Mouse (Mus musculus): ENCODE measurements at regions not wholly inside any gene's neighbourhood (a gene's known extent, or its start where the extent isn't known, plus 50 kb on each side); places are given as distances from the start of the nearest gene placed in this dataset.
"Not testable (repeated sequence)": the region's sequence is repeated elsewhere in the genome, so short reads cannot be mapped to it uniquely, and the experiment has no call there.

GRCm38 (mm10) chr4:64432097-64432496, 385.3 kb upstream of the Tnc start:
- ChIA-PET CTCF (no interaction called here), POLR2A (no interaction called here)

DNA sequence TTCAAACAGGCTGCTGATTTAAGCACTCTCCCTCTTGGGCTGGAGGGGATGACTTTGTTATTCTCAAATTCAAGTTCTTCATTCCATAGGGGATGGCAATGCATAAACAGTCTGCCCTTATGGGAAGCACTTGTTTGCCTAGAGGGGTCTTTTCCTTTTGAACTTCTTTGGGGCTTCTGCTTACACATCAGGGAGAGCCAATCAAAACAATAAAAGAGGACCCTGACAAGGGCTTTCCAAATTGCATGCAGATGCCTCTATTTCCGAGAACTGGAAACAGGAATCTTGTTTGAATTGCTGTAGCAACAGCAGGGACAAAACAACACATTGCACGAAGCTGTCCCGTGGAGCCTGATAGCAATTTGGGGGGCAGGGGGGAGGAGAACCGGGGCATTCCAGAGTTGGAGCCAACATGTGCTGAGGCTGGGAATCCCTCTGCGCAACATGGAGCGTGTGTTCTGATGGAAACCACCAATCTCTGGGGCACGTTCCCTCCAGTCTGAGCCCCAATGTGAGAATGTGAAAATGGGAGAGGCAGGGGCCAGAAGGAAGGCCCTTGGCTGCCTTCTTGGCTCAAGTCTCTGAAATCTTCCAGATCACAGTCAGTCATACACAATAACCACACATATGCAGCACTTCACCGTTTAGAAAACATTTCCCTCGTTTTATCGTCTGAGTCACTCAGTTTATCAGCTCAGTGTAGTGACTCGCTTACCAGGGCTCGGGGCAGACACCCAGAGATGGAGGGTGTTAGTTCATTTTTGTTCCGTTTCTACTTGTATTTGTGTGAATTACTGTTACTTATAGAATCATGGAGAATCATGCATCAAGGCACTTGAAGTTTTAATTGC, 391.2 kb upstream of the Tnc start:
- ChIA-PET CTCF (no interaction called here), POLR2A (interaction anchor here in 1 of 4 experiments (1.0 kb wide), 1 partner anchor 11 kb away, joined by 3 read pairs; no protein-coding TSS in a partner anchor)

DNA sequence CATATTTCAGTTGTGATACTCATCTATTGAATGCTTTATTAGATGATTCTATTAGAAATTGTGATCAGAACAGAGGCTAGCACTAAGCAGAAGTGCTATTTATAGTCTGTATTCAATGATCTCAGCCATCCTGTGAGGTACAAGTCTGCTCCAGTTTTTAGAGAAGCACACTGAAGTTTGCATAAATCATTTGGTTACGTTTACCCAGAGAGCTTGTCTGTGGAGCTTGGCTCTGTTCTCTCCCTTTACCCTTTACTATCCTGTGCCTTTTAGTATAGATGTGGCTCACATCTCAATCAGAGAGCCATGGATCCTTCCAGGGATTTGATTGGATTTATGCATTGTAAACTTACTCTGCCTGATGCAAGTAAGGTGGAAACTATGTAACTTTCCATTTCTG, 404.6 kb upstream of the Tnc start:
- POLR2A ChIA-PET = no interaction called here
- CTCF ChIA-PET = no interaction called here

GRCm38 (mm10) chr4:64451946-64452345, 405.1 kb upstream of the Tnc start:
- ChIA-PET CTCF (no interaction called here), POLR2A (interaction anchor here in 1 of 4 experiments (0.8 kb wide), 1 partner anchor 21 kb away, joined by 3 read pairs; no protein-coding TSS in a partner anchor)

GRCm38 (mm10) chr4:64492260-64492962, 445.6 kb upstream of the Tnc start:
- POLR2A ChIA-PET = no interaction called here
- CTCF ChIA-PET = no interaction called here

DNA sequence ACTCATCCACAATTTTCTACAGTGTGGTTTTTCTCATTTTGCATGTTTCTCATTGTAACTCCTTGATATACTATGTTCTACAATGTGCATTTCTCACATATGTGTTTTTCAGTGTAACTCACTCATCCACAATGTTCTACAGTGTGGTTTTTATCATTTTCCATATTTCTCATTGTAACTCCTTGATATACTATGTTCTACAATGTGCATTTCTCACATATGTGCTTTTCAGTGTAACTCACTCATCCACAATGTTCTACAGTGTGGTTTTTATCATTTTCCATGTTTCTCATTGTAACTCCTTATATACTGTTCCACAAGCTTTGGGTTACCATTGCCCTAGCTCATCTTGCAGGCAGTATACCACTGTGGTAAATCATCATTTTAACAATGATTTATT, 450.9 kb upstream of the Tnc start:
- POLR2A ChIA-PET = not testable (repeated sequence)

GRCm38 (mm10) chr4:64500635-64501395, 454.0 kb upstream of the Tnc start:
- CTCF ChIA-PET = no interaction called here
- POLR2A ChIA-PET = no interaction called here

More for the DNA sequence above, 450.9 kb upstream of the Tnc start:
- CTCF ChIA-PET = not testable (repeated sequence)

DNA sequence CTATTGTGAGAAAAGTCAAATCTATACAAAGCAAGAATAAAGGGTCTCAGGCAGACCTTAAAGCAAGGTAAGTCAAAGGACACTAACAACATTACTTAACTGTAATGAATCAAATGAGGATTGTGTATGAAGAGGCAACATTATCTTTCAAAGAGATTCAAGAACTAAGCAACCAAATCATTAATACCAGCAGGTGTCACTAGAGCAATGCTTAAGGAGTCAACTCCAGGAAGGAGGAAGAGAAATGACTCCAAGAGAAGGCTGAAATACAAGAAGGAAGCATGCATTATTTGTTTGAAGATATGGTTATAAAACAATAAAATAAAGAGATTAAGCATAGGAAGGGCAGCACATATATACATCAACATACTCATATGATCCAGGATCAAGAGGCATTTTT, 475.1 kb upstream of the Tnc start:
- CTCF ChIA-PET = no interaction called here
- POLR2A ChIA-PET = no interaction called here

GRCm38 (mm10) chr4:64527724-64528332, 481.0 kb upstream of the Tnc start:
- ChIA-PET POLR2A (interaction anchor here in 1 of 4 experiments (0.6 kb wide), 1 partner anchor 130 kb away, joined by 3 read pairs; no protein-coding TSS in a partner anchor), CTCF (no interaction called here)

GRCm38 (mm10) chr4:64530585-64530984, 483.8 kb upstream of the Tnc start:
- POLR2A ChIA-PET = interaction anchor here in 1 of 4 experiments (0.6 kb wide), 1 partner anchor 1059 kb away, joined by 4 read pairs; no protein-coding TSS in a partner anchor
- CTCF ChIA-PET = no interaction called here

GRCm38 (mm10) chr4:64533019-64533418, 486.2 kb upstream of the Tnc start:
- POLR2A ChIA-PET = no interaction called here
- CTCF ChIA-PET = interaction anchor here in 2 of 4 experiments (0.5 to 1.0 kb wide), 2 partner anchors 378 to 963 kb away, joined by 3 to 6 read pairs; no protein-coding TSS in a partner anchor

DNA sequence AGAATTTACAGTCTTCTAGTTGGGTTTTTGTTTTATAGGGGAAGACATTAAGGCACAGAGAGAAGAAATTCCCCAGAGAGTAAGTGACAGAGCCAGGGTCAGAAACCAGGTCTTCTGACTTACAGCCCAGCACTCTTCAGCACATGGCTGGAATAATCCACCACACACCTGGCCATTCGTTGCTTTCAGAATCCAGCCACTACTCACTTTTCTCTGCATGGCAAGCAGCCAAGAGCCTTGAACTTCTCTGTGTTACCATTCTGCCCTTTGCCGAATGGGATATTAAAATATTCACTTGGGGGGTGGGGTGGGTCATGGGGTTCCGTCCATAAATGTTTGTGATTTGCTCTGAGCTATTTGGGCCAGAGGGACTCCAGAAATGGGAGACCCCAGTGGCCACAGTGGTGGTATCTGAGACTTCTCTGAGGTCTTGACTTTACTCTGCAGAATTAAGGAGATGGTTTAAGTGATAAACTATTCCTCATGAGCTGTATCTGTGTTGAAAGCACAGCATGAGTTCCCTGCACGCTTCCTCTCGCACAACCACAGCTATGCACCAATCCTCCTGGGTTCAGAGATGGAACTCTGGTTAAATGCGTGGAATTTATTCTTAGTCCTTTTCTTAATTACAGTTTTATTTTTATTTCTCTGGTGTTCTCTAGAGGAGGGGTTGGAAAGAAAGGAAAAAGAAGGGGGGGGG, 488.9 kb upstream of the Tnc start:
- CTCF ChIA-PET = no interaction called here
- POLR2A ChIA-PET = no interaction called here

DNA sequence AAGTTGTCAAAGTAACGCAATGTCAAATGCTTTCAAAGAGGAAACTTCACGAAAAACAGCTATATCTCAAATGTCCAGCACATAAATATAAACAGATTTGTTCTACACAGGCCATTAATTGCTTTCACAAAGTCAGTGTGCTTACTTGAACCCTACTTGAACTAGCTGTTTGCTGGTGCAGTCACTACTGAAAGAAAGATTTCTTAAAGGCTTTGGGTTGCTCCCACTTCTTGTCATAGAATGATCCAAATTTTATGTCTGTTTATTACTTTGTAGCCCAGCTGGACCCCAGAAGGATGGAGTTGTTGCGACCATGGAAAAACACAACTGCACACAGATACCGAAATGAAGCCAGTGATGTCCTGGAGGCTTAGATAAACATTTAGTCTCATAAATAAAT, 491.2 kb upstream of the Tnc start:
- ChIA-PET CTCF (no interaction called here), POLR2A (no interaction called here)

DNA sequence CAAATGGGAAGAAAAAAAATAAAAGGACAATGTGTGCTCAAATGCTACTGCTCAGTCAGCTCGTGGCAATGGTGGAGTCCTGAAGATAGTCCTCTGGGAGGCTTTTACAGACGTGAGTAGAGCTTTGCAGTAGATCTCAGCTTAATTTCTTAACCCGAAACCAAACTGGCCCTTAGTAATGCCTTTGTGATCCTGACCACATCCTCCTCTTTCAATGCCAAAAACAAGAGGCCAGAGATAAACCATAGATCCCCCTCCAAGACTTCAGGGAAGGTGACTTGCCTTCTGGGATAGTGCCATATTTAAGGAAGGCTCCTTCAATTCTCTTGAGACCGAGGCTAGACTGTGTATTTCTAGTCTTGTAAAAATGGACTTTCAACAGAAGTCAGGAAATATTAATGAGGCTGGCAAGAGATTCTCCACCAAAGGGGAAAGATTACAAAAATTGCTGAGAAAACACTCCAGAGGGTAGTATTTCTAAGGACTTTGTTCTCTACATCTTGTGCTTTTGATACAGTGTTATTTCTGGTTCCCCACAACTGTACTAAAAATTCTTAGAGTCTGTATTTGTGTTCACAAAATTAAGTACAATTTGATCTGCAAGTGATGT, 497.9 kb upstream of the Tnc start:
- POLR2A ChIA-PET = no interaction called here
- CTCF ChIA-PET = no interaction called here

DNA sequence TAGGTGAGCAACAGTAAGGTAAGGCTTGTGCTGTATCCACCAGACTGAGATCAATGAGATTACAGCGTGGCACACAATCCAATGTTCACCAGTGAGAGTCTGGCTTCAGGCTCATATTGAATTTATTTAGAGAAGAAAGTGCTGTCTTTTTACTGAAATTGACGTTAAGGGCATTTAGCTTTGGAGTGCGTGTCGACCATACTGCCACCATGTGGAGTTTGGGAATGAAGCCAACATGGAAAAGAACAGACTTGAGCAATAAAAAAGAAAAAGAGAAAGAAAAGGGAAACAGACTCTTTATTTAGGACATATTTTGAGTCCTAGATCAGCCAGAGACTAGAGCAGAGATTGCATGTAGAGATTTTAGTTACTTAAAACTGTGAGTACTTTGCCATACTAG, 499.6 kb upstream of the Tnc start:
- CTCF ChIA-PET = no interaction called here
- POLR2A ChIA-PET = interaction anchor here in 1 of 4 experiments (0.8 kb wide), 1 partner anchor 18 kb away, joined by 3 read pairs; no protein-coding TSS in a partner anchor

DNA sequence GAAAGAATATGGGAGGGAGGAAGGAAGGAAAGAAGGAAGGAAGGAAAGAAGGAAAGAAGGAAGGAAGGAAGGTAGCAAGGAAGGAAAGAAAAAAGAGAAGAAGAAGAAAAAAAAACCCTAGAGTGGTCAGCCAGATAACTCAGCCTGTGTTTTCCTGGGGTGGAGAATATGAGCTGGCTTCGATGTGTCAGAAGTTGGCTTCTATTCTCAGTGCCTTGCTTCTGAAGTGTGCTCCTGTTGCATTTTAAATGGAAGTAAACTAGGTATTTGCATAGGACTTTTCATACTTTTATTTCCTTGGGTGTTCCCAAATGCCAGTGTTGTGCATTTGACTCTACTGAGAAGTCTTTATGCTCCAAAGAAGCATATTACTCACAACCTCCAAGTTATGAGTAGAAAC, 515.7 kb upstream of the Tnc start:
- ChIA-PET POLR2A (no interaction called here), CTCF (no interaction called here)

DNA sequence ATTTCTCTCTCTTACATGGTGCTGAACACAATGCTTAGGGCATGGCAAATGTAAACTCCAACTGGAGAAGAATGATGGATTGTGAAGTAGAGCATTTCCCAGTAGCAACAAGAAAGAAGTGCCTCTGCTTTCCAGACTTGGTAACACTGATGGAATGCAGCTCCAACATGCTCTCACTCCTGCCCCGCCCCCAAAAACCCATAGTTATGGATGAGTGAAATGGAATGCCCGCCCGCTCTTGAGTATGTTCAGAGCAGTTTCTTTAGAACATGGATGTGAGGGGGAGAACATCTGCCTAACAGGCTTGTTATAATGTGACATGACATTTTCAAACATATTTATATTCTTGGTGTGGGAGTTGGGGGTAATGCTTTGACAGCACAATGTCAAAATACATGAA, 517.2 kb upstream of the Tnc start:
- CTCF ChIA-PET = no interaction called here
- POLR2A ChIA-PET = no interaction called here

- ChIA-PET CTCF (no interaction called here), POLR2A (no interaction called here)
Observed at GRCm38 (mm10) chr4:64570666-64571065, 523.9 kb upstream of the Tnc start.

DNA sequence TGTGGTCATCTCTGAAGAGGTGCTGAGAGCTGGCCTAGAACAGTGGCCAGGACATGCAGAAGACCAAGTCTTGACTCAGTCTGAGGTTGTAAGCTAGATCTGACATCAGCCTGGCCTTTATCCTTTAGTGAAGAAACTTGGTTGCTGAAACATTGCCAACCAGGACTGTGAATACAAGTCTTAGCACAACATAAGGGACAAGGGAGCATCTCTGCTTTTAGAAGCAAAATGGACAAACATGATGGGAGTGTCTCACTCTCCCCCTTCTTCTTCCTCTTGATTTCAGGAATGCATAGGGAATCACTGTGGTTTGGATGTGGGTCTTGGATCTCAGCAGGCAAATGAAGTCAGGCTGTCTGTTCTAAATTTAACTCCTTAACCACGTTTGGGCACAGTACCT, 529.1 kb upstream of the Tnc start:
- CTCF ChIA-PET = no interaction called here
- POLR2A ChIA-PET = no interaction called here

Data from embryonic stem cell, embryonic (primary cell).